Mouse (Mus musculus) cerebellum, adult 2 months (tissue): ENCODE results near the gene A930004D18Rik.

Experiments
- CTCF ChIP-seq: fragments of 200-500 bp; IDR thresholded peaks from 2 replicates; pipeline ENCODE4 v1.5.1; 2011; ENCODE audit warnings: low read depth, mild to moderate bottlenecking, control low read depth, low read length, moderate library complexity, borderline replicate concordance; ENCODE audit not compliant: insufficient read depth
- POLR2A ChIP-seq: fragments of 200-500 bp; IDR thresholded peaks from 2 replicates; pipeline ENCODE4 v1.6.1; 2011; ENCODE audit warnings: low read length, control low read depth, borderline replicate concordance; ENCODE audit not compliant: insufficient read depth

DNA sequence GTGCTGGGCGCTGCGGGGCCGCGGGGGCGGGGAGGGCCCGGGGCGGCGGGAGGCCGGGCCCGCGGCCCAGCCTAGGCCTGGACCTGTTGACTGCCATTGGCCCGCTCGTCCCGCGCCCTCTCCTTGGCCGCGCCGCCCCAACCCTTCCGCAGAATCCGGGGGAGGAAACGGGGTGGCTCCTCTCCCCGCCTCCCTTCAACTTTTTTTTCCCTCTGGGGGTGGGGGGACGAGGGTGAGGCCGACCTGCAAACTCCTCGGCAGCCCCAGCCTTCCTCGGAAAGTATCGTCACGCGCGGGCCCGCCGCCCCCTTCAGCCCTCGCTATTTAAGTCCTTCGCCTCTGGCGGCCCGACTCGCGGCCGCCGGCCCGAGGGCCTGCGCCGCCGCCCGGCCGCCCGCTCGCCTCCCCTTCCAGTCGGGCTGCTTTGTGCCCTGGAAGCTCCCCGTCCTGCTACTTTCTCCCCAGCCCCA lies 19.3 kb upstream of the A930004D18Rik start:
- TF ChIP-seq CTCF (no peak), POLR2A (peak; percentile 29; the same call in 1 of the 2 replicates)
